Mouse (Mus musculus) urinary bladder, postnatal 4 days (tissue): ENCODE measurements around the gene Prune2.
"Not testable (repeated sequence)": the region's sequence is repeated elsewhere in the genome, so short reads cannot be mapped to it uniquely, and the experiment has no call there.

Source experiments
- DNase-seq, 2 experiments: peaks; one replicate each; pipeline ENCODE4 v3.0.0; 2021 to 2022; ENCODE audit warnings: low spot score in 2 of 2

Prune2 gene

DNA sequence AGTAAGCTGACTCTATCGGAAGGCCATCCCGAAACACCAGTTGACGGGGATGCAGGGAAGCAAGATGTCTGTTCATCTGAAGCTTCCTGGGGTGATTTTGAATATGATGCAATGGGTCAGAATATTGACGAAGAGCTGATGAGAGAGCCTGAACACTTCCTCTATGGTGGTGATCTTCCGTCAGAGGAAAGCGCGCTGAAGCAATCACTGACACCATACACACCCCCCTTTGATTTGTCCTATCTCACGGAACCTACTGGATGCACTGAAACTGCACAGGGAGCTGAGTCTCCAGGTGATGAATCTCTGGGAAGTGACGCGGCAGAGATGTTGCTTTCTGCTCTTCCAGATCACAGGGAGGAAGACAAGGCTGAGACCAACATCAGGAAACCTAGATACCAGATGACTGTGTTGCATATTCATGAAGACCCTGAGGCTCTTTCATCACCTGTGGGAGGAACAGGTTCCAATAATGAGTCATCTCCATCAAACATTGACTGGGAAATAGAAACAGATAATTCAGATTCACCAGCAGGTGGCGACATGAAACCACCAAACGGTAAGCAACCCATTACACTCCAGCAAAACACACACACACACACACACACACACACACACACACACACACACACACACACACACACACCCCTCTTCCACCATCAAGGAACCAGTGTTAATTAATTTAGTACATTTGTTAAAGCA lies 168.3 kb downstream of the Prune2 start:
- no peak for DNase-seq

DNA sequence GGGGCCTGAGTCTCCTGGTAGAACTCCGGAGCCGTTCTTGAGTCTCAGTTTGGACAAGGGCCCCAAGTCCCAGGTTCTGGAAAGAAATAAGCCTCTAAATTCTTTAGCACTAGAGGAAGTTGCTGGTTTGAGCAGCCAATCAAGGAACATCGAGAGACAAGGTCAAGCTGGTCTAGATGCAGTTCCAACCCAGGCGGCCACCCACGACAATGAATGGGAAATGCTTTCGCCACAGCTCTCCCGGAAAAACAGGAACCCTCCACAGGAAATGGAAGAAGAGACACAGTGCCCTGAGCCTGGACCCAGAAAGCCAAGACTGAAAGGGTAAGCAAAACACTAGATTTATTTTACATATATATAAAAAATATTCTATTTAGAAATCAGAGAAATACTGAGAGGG lies 169.5 kb downstream of the Prune2 start:
- DNase-seq: no peak

DNA sequence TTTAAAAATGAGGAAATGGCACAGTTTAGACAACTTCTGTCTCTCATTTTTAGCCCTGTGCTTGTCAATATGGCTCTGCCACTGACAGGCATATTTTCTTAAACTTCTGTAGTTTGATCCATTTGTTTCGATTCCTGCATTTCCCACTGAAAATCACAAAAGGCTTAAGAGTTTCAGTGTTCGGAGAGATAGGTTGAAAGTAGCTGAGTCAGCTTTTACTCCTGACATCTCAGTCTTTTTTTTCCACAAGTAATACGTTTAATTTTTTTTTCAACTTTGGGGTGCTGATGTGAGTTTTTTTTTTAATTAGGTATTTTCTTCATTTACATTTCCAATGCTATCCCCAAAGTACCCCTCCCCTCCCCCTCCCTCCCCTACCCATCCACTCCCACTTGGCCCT lies 174.6 kb downstream of the Prune2 start:
- DNase-seq: no peak

DNA sequence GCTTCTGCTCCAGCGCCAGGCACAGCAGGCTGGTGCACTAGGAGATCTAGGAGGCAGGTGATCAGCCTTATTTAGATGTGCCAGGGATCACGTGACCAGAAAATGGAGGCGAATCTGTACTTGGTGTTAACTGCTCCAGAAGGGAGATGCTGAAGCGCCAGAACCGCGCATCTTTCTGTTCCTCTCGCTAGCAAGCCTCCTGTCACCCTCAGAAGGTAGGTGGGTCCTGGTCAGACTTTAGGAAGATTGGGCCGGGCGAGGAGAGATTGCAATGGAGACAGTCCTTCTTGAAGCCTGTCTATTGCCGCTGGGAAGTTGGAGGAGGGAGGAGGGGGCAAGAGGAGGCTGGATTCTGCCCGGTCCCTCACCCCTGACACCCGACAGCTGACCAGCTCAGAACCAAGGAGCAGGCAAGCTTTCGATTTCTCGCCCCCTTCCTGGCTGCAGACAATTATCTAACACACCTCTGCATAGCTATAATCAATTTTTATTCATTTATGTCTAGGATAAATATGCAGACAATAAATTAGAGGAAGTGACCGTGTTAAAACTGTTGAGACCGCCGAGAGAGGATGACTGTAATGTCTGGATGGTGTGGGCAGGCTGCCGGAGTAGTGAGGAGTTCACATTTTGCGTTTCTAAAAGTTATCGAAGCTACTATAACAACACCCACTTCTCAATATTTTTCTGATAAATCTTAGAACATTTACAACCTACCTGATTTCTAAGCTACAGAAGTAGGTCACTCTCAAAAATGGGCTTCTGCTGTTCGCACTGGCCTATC lies 181.0 kb downstream of the Prune2 start:
- DNase-seq: no peak

DNA sequence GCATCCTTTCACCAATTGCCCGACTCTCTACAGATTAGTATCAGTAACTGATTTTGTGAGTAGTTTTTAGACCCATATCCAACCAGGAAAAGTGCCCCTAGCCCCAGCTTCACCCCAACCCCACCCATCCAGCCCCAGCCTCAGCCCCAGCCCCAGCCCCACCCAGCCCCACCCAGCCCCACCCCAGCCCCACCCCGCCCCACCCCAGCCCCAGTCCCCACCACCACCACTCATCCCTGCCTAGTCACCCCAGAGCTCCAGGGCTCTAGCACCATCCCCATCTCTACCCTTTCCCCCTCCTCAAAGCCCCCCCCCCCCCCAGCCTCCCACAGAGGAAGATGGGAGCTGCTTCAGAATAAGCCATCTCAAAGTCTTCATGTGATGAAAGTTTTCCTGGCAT lies 181.7 kb downstream of the Prune2 start:
- DNase-seq: no peak

DNA sequence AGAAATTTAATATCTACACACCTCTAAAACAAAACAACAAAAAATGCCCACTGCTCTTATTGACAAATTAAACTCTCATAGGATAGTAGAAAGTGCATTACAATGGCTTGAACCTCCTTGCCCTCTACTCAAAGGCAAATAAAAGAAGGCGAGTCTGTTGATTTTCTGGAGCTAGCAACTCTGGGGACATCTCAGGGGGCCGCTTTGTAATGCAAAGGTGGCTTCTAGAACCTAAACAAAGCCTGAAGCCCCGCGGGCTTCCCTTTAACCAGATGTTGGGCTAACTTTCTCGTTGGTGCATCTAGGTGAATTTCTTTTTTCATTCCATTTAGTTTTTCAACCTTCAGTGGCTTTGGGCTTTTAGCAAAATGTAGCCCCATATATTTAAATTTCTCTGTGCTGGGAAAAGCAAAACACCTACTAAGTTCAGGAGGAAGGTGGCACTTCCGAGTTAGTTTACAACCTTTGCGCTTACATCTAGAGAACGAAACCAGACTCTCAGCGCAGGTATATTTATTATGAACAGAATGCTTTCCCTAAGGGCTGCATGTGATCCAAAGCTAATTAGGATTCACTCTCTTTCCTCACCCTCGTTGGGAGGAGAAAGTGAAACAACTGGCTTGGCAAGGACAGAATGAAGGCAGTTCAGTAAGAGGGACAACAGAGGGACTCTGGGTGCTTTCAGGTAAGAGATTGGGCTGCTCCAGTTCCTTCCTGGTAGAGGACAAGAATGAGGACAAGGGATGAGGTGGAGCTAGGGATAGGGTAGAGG lies 182.4 kb downstream of the Prune2 start:
- DNase-seq: no peak

DNA sequence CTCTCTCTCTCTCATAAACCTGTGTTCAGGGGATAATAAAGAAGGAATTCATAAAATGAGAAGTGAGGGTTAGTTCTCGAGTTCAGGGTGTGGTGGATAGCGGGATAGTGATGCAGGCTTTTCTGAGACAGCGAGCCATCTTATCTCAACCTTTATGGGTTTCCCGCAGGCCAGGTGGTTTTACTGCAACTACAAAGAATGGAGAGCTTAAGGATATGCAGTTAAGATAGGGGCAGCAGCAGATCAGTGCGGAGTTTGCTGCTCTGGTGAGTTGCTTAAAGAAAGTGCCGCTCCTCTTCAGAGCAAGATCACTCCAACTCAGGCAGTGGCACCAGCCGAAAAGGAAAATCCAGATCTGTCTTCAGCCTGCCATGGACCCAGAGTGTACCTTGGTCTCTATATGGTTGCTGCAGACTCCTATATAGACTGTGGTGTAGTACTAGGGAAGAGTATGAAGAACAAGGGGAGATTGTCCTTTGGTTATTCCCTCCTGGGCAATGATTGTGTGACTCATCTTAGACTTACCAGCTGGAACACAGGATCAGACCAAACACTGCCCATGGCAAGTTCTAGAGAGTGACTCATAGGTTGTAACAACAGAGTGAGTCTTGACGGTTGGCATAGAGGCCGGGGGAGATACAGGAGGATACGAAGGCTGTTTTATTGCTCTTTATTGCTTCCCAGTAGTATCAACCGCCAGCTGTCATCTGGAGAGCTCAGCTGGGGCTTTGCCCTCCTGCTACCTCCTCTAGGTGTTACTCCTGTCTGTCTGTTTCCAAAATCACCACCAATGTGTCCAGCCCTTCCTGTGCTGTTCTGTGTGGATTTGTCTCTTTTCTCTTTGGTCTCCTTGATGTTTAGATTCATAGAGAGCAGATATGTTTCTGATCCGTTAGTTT lies 184.3 kb downstream of the Prune2 start:
- no peak for DNase-seq

DNA sequence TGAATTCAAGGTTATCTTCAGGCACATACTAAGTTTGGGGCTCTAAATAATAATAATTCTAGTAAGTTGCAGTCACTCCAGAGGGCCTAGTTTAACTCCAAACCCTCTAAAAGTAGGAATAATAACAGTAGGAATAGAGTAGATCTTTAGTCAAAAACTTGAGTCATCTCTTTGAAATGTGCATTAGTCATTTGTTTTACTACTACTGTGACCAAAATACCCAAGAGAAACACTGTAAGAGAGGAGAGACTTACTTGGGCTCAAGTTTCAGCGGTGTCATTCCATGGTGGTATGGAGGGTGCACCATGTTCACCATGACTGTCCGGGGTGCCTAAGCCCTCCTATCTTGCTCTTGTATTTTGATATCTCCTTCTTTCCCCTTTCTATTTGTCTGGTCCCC lies 187.3 kb downstream of the Prune2 start:
- DNase-seq: no peak

DNA sequence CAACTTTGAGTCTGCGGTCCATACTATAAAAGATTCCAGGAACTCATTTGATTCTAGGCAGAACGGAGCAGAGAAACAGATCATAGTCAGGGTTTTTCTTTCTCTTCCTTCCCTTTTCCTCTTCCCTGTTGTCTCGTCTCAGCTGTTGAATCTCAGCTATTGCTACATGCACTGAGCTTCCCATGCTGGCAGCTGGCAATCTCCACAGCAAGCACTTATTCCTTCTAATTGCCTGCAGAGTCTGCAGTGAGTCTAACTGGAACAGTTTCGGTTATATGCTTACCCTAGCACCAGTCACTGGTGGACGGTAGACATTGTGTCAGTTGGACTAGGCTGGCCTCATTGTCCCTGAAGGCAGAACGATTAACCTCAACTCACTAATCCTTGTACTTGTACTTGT lies 188.3 kb downstream of the Prune2 start:
- no peak for DNase-seq

DNA sequence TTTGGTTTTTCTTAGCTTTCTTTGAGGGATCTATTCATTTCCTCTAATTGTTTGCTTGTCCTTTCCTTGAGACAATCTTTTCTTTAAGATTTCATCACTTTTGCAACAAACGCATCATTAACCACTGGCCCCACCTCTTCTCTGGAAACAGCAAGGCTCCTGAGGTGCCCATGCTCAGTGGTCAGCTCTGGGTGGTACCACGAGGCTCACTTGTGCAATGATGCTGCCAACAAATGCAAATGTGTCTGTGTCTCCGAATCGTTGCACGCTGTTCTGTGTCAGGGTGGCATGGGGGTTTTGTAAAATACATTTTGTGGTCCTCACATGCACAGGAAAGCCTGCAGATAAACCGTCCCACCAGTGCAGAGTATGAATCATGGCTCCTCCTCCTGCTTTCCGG lies 194.1 kb downstream of the Prune2 start:
- DNase-seq: no peak

DNA sequence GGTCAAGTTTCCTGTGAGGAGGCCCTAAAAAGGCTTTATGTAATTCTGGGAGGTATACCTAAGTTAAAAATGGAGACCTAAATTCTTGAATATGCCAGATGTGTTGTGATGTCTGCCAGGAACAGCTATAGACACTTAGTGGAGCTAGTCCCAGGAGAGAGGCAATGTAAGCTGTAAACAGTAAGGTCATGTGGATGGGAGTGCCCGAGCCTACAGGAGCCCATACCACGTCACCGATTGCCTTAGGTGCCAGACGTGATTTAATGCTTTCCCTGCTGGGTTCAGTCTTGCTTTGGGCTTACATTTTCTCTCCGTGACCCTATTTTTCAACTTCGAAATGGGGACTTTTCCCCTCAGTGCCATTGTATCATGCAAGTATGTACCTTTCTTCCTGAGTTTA lies 195.9 kb downstream of the Prune2 start:
- DNase-seq: no peak

DNA sequence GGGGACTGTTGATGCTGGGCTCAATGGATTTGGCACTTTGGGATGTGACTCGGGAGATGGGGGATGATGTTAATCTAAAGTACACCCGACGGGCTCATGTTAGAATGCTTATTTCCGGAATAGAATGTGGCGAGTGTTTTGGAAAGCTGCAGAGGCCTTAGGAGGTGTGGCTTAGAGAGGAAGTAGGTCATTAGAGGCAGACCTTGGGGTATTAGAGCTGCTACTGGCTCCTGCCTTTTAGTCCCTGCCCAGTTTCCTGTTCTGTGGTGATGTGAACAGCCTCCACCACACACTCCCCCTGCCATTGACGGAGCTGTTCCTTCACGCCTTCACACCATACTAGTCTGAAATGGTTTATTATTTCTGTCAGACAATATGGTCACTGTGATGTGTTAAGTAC lies 196.5 kb downstream of the Prune2 start:
- no peak for DNase-seq

DNA sequence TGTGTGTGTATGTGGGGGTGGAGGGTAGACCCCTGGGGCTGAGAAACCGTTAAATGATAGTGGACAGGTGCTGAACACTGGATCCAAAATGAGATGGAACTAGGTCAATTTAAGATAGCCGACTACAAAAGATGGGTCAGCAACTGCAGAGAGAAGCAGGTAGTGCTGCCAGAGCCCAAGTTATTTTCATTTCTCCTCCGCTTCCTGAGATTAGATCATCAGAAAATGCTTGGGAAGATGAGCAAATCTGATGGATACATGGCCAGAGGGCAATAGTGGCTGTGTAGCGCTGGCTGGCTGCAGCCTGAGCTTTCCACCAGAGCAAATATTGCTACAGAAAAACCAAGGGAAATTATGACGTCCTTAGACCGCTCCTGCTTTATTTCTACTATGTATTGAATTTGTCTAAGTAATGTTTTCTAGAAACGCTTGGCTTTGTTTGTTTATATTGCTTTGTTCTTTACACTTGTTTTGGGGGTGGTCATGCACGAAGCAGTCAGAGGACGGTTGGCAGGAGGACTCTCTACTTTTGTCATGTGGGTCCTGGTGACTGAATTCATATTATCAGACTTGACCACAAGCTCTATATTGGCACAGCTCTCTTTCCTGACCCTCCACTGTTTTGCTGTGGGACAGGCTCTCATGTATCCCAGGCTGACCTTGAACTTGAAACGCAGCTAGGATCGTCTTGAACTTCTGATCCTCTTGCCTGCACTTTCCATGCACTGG lies 198.2 kb downstream of the Prune2 start:
- DNase-seq: no peak

DNA sequence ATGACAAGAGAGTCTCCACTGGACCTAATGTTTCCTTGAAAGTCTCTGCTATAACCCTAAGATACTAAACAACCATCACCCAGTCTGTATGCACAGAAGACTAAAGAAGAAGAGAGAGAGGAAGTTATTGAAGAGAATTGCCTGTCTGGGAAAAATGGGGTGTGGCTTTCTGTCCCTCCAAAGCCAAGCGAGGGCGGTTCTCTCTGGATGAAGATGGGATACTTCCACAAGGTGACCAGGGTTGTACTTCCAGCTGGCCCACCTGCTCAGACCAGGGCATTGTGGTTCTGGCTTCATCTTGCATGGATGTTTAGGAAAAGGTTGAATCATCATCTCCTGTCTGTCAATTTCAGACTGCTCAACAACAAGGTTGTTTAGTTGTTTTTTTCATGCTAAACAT lies 199.3 kb downstream of the Prune2 start:
- no peak for DNase-seq

DNA sequence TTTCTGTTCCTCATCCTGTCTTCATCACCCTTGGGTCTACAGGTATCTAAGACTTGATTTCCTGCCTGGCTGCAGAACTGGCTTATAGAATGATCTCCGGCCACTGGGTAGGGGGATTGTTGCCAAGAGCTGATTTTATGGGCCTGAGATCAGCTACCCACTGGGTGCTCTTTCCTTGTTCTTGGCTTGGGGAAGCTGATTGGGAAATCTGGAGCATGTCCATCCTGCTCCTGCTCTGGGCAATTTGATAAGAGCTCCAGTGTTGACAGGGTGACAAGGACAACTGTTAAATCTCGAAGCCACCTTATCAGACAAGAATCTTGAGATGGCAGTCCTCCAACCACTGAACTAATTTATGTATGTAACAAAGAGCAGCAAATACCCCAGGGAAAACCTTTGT lies 203.8 kb downstream of the Prune2 start:
- no peak for DNase-seq

DNA sequence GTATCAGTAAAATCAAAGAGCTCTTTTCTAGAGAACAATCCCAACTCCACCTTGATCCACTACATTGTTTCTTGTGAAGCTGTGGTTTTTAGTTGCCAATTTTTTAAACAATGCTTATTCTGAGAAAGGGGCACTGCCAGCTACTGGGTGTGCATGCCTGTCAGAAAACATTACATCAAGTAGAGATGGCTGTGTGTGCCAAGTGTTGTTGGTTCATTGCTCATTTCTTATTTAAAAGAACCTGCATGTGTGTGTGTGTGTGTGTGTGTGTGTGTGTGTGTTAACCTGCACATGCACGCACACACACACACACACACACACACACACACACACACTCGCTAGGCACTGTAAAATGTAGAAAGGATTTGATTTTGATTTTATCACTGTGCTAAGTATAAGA lies 204.3 kb downstream of the Prune2 start:
- DNase-seq: no peak

DNA sequence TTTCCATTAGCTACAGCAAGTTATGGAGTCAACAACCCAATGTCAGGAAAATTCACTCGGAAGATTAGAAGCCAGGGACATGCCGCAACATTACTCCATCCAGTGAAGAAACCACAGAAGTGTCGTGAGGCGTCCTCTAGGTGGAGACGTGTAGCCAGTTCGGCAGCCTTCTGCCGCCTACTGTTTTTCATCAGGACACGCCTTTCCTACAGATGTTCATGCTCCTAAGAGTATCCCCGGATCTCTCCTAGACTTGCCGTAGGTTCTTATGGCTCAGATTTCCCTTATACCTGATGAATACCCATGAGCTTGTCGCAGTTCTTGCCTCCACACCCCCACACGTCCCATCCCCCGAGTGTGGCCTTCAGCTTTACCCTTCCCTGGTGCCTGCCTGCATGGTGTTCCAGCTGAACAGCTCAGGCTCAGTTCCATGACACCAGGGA lies 207.6 kb downstream of the Prune2 start:
- peak in 1 of 2 experiments; percentile 31 for DNase-seq

DNA sequence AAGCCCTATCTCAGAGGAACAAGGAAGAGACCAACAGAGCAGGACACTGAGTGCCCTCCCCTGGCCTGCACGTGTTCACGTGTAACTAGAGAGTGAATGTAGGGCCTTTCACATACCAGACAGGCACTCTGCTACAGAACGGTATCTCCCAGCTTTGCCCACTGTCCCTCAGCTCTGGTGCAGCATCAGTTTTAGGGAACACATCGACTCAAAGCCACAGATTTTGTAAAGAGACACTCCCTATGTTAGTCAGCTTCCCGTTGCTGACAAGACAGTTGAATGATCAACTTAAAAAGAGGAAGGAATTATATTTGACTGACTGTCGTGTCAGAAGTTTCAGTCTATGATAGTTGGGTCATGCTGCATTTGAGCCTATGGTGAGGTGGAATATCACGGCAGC lies 210.4 kb downstream of the Prune2 start:
- no peak for DNase-seq

DNA sequence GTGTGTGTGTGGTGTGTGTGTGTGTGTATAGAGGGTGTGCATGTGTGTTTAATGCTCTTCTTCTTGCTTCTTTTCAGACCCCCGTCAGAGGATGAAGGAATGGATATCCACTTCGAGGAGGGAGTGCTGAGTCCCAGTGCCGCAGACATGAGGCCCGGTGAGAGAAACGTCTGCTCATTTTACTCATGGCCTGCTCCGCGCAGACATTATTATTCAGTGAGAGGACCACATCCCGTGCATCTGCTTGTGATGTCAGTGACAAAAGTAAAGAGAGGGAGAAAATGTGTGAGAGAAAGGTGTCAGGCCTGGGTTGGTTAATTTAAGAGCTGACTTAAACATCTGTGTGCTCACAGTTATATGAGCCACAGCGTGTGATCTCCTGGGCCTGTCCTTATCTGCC lies 212.3 kb downstream of the Prune2 start:
- DNase-seq: no peak

DNA sequence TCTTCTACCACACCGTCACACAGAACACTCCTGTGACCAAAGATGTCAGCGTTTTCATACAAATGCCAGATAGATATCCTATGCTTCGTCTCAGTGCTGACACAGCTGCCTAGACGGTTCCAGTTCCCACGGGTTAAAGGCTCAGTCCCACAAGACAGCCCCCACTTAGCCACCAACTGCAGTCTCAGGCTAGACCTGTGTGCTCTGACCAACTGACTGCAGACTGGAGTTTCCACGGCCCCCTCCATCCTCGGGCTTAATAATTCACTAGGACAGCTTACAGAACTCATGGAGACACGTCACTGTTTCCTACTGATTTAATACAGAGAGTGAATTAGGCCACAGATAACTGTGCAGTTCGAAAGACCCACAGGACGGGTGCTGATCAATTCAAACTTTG lies 213.8 kb downstream of the Prune2 start:
- DNase-seq: no peak

DNA sequence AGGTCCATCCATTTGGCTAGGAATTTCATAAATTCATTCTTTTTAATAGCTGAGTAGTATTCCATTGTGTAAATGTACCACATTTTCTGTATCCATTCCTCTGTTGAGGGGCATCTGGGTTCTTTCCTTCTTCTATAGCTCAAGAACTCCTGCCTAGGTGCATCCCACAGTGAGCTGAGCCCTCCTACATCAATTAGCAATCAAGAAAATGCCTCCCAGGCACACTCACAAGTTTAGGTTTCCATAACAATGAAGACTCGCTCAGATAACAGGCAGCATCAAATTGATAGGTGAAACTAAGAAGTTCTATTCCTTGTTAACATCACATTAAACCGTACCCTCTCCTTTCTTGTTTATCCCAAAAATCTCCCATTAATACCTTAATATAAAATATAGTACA lies 218.6 kb downstream of the Prune2 start:
- not testable (repeated sequence) for DNase-seq
